Mouse (Mus musculus) adrenal gland, postnatal 4 days (tissue): ENCODE measurements at regions not wholly inside any gene's neighbourhood (a gene's known extent, or its start where the extent isn't known, plus 50 kb on each side); places are given as distances from the start of the nearest gene placed in this dataset.

Source experiments
- DNase-seq, 2 experiments: peaks; one replicate each; pipeline ENCODE4 v3.0.0; 2021 to 2022; ENCODE audit warnings: low spot score in 2 of 2, mixed read lengths in 2 of 2

GRCm38 (mm10) chr16:31598409-31598988 lies 64.7 kb upstream of the Dlg1 start:
- DNase-seq = no peak

GRCm38 (mm10) chr16:31598989-31599421 lies 64.2 kb upstream of the Dlg1 start:
- no peak for DNase-seq

GRCm38 (mm10) chr16:31601278-31601677 lies 62.0 kb upstream of the Dlg1 start:
- DNase-seq = no peak

- DNase-seq = no peak
Measured at GRCm38 (mm10) chr16:31603185-31603584, 60.1 kb upstream of the Dlg1 start.

DNA sequence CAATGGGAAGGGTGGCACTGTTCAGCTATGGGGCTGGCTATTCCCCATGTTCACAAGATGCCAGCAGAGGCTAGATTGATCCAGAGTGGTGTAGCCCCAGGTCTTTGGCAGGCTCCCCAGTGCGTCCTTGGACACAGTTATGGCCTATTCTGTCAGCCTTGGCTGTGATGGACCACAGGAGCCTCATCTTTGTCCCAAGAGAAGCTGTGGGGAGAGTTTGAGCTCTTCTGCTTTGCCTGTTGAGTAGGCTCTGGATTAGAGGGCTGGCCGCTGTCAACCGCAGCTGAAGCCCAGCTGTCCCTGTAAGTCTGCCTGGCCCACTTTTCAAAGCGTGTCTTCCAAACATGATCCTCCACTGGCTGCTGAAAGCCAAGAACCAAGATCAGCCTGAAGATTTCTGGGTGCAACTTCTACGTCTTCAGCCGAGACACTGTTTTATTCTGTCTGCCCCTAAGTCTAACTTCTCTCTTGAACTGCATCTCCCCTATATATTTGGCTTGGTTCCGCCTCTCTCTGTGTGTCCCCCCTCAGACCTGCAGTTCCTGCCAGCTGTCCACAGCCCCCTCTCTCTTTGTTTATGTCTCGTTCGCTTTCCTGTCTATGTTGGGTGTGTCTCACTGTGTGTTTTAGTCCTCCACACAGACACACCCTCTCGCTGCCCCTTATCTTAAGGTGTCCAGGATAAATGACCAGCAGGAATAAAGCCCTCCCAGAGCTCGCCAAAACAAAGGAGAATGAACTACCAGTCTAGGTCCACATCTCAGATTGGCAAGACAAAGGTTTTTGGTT lies 56.7 kb upstream of the Dlg1 start:
- no peak for DNase-seq

DNA sequence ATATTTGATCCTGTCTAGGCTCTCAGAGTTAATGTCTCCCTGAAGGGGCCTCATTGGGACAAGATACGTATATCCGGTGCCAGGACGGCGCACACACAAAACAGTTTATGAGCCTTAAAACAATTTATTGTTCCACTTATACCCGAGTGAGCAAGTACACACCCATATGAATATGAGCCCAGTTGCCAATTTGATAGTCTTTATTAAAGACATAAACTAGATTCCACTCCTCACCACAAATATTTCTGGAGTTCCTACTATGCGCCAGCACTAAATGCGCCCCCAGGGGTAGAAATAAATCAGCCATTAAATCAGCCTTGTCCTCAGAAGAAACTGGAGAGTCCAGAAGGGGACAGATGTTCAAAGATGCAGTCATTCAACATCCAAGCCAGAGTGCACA lies 54.3 kb upstream of the Dlg1 start:
- no peak for DNase-seq

DNA sequence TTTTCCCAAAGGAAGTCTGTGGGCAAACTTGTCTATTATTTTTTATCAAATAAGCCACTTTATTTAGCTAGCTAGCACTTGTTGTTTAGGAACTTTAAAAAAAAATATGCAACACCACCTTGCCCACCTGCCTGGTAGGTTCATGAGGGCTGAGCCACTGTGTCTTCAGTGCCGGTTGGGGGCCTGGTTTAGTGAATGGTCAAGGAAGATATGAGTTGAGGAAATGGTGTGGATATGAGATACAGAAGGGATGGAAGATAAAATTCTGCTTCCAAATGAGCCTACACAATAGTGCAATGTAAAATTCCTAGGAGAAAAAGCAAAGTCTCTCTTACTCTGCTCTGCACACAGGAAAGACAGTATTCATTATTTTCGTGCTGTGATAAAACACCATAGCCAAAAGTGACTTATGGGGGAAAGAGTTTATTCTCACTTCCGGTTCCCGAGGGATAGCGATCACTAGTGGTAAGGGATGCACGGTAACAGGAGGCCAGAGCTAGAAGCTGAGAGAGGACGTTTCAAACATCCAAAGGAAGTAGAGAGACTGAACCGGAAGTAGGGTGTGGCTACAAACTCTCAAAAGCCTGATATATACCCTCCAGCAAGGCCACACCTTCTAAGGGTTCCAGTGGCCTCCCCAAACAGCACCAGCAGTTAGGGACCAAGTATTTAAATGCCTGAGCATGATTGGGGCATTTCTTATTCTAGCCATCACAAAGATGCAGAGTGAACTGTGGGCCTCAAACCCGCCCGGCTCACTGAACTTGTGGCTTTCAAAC lies 53.7 kb upstream of the Dlg1 start:
- DNase-seq = no peak
